Mouse (Mus musculus): ENCODE data around the gene Ubxn11.

Gene Ubxn11

DNA sequence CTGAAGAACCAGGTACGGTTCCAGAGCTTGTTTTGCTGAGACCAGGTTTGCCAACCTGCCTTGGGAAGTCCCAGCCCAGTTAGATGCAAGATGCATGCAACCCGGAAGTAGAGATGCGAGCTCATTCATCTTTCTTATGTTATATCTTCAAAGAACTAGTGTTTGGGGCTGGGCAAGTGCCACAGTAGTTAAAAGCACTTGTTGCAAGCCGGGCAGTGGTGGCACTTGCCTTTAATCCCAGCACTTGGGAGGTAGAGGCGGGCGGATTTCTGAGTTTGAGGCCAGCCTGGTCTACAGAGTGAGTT lies 11.2 kb upstream of the Ubxn11 start:
- no peak for DNase-seq

DNA sequence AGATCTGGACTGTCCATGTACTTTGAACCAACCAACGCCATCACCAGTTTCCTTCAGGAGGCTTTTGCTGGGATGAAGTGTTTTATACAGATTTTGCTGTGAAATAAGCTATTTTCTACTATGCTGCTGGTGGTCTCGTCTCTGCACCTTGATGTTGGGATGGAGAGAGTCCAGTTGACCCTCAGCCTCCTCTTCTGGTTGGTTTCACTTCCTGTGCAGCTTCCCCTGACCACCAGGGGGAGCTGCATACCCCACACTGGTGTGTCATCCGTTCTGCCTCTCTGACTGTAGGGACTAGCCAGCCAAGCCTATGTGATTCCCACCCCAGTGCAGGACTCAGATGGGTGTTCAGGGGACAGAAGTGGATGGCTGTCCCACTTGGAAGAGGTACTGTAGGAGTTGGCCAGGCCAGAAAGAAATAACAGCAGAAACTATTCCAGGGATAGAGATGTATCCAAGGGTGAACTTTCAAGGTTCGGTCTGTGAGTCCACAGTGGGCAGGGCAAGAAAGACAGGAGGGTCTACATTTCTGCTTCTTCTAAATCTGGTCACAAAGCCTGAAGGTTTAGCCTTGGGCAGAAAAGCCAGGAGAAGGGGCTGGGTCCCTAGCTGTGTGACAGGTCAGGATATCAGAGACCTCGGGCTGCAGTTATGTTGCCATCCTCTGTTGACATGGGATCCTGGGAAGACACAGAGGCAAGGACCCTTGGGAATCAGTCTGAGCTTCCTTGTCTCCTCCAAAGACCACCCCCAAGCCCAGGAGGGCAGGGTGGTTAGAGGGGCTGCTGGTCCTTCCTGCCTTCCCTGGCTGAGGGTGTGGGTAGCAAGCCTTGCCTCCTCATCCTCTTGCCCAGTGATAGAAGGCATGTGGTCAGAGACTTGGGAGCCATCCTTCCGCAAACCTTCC lies 9.7 kb upstream of the Ubxn11 start:
- DNase-seq = peak; percentile 61

DNA sequence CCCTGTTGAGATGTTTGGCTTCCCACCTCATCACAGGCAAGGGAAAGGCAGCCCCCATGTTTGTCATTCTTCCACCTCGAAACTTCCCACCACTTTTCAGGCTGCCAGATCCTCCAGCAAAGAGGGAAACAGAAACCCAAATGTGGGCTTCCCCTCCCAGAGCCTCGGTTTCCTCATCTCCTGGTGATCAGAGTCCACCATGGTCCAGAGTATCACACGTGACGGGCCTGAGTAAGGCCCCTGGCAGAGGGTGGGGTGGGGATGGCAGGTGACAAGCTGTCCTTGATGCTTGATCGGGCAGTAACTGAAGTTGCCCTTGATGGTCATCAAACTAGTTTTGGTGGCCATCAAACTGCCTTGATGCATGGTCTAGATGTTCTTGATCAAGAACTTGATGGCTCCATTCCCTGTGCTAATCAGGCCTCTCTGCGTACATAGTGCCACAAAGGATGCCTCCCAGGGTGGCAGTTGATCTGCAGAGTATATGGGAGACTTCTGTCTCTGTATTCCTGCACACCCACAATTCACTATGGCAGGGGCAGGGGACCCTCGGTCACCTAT lies 8.3 kb upstream of the Ubxn11 start:
- DNase-seq = no peak

DNA sequence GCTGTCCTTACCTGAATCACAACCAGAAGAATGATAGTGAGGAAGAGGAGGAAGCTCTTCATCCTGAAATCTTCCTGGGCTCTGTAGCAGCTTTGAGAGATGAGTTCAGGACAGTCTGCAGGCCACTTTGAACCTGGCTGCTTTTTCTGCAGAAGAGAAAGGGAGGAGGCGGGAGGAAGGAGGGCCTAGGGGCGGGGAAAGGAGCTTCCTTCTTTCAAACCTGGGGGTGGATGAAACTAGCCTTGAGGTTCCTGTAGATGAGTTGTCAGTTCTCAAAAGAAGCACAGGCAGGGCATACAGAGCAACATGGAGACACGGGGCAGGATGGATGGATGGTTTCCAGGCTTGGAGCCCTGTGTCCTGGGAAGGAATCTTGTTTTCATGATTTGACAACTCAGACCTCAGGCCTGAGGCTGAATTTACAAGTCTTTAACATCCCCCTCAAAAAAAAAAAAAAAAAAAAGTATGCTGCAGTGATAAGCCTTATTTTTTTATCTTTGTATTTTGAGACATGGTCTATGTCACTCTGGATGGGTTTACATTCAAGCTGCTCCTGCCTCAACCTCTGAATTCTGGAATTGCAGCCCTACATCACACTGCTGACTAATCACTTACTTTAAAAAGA lies 7.3 kb upstream of the Ubxn11 start, which contains the start of gene Cd52:
TSS of gene Cd52 (minus strand) at position 160 of the 625 bp plus-strand sequence.
- no peak for DNase-seq

DNA sequence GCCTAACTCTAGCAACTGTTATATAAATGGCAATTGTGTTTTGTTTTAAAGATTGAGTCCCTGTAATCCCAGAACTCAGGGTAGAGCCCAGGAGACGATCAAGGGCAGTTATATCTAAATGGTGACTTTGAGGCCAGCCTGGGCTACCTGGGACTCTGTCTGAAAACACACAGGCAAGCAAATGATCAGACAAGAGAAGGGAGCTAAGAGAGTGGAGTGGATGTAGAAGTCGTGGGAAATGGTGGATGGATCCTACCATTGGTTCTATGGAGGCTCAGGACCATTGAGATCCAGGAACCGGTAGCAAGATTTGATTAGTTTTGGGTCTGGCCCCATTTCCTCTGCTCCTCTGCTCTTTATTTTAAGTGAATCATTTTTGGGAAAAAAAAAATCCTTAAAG lies 6.2 kb upstream of the Ubxn11 start:
- no peak for DNase-seq

DNA sequence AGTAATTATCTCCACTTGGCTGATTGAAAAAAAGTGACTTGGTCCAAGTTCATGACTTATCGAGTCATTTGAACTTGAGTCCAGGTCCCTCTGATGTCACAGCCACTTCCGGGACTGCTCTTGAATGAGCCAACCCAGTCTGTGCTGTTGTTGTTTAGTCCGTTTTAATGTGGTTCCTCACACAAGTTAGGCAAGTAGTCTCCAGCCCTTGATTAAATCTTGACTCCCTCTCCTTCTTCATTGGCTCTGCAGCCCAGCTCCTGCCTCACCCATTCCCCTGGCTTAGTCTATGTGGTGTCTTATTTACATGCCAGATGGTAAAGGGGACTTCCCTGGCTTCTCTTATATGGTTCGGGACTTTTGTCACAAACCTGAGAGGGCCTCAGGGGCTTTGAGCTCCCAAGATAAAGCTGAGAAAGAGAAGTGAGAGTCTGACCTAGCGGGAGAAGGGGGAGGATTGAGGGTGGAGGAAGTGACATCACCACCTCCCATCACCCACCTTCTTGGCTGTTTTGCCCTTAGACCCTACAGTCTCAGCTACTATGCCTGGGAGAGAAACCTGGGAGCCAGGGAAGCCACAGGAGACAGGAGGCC lies 5.3 kb upstream of the Ubxn11 start:
- no peak for DNase-seq

DNA sequence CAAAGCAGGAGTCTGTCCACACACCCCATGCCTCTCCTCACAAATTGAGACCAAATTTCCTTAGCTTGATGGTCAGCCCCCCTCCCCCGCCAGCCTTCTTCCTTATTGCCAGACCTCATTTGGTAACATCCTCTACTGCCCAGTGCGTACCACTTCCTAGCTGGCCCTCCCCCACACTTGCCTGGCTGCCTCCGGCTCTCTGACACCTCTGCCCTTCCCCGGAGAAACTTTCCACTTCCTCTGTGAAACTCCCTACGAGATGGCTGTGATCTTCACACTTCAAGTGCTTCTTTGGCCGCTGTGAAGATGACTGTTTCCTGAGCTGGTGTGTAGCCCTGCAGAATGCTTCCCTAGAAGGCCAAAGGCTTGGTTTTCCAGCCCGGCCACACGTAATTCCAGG lies 3.7 kb upstream of the Ubxn11 start:
- no peak for DNase-seq

DNA sequence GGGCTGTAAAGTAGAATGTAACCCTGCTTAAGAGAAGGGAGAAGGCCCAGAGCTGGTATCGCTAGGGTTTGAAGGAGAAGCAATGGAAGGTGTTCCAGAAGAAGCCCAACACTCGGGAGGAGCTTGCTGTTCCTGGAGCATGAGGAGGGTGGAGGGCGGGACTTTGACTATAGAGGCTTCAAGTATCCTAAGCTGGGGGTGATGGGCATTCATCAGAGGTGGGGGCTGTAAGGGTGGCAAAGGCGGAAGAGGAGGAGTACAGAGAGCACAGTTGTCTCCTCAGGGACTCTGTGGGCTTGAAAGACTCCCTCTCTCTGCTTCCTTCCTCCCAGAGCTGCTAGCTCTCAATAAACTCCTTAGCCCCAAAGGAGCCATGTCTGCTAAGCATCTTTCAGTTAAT lies 2.1 kb upstream of the Ubxn11 start:
- DNase-seq = no peak

DNA sequence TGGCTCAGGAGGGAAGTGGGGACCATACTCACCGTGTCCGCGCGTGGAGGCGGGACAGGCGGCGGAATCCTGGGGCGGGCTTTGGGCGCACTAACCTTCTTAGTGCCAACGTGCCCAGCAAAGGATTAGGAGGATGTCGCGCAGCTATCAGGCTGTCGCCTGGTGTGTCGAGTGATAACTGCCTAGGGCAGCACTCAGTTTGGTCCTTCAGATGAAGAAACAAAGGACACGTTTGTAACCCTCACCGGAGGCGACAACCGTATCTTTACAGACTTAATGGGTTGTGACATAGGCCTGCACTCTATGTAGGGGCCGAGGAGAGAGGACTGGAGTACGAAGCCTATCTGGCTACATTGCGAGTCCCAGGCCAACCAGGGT lies 361 bp downstream of the Ubxn11 start:
- no peak for DNase-seq

DNA sequence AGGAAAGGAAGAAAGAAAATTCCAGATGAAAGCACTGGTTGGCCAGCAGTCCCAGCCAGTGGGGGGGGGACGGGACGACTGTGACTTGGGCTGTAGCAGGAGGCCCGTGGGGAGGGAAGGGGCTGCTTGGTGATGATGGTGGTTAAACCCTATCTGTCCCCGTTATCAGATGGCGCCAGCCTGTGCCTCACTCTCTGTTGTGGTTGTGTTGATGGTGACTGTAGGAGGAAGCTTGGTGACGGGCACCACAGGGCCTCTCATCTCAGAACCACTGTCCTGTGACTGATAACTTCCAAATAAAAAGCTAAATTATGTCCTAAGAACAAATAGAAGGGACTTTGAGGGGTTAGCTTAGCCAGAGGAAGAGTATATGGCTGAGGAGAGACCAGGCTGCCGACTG lies 3.7 kb downstream of the Ubxn11 start:
- no peak for DNase-seq

DNA sequence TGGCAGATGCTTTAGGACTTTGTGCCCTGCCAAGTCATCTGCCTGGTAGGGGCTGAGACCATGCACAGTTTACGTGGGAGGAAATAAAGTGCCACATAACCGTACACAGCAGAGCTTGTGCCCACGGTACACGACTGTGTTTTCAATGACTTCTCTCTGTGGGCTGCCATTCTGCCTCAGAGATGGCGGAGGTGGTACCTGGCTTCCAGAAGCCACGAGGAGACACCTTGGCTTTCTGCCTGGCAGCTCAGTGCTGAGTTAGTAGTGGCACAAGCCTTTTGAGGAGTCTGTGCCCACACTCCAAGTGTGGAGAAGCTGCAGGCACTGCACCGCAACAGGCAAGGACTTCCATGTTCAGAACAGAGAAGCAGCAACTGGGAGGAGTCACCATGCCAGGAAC lies 5.4 kb downstream of the Ubxn11 start:
- DNase-seq = no peak

DNA sequence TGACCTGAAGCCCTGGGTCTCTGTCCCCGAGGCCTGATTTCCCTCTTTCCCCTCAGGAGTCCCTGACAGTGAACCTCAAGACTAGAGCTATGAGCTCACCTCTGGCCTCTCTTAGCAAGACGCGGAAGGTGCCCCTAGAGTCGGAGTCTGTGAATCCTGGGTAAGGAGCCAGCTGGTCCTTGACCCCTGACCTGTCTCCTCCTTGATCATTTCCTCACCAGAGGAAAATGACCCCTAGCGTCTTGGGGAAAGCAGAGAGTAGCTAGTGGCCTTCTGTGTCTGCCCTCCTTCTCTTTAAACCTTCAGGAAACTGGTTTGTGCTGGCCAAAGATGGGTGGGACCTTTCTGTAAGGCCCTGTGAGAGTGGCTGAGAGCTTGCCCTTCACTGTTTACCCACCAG lies 5.8 kb downstream of the Ubxn11 start:
- DNase-seq = no peak

DNA sequence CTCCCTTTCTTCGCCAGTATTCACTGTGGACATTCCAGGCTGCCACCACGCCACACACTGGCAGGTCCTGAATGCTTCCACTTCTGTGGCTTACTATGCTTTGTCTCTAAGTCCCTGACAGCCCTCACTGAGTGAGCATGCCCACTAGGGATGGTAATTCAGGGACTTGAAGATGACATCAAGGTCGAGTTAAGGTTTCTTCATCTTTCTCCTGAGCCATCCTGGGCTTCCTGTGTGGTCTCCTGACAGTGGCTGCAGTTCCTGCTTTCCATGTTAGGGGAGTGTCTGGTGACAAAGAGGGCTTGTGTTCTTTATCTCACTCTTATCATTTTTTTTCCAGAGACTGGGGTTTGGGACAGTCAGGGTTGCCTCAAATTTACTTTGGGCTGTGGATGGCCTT lies 8.3 kb downstream of the Ubxn11 start:
- no peak for DNase-seq

DNA sequence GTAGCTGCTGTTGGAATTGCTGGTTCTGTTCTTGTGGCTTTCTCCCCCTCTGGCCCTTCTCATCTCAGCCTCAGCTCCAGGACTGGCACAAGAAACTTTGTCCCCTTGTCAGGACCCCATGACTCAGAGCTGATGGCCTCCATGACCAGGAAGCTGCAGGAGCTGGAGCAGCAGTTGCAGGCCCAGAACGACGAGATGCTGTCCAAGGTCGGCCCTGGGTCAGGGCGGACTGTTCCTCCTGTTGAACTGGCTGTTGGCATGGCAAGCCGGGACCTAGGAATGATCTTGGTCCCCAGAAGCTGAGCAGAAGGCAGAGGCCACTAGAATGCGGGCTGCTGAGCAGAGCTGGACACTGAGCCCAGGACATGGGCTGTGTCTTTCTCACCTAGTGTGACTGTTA lies 10.0 kb downstream of the Ubxn11 start:
- DNase-seq = no peak

DNA sequence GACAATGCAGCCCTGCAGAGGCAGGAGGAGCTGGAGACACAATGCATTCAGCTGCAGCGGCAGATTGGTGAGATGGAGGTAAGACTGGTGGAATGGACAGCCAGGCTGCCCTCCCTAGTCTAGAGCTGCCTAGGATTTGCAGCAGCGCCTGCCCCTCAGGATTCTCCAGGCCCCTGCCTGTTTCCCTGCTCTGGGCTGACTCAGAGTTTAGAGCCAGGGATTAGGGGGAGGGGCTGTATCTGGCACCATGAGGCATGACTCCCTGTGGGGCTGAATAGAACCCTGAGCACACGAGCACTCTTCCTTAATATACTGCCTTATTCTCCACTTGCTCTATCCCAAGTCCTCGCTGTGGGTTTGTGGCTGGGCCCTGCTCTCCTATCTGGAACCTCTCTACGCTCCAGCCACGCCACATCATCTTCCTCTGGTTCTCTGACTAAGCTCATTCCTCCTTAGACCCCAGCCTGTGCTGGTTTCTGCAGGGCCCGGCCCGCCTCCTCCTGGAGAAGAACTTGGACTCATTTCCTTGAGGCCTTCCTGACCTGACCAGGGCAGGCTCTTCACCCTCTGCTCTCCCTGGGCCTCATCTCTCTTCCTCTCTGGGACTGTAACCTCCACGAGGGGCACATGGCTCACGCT lies 11.1 kb downstream of the Ubxn11 start:
- DNase-seq = no peak

DNA sequence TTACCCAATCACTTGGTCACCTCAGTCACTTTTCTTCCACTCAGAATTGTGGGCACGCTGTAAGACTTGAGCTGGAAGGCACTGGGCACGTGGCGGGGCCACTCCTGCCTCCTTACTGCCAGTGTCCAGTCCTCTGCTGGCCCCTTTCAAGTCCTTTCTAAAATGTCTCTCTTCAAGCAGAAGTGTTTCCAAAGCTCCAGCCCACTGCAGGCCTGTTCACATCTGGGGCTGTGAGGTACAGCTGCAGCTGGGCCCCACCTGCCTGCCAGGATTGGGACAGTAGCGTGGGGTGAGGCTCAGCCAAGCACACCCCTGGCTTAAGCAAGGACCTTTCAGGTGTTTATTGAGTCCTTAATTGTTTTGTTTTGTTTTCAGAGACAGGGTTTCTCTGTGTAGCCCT lies 11.7 kb downstream of the Ubxn11 start:
- DNase-seq = no peak

DNA sequence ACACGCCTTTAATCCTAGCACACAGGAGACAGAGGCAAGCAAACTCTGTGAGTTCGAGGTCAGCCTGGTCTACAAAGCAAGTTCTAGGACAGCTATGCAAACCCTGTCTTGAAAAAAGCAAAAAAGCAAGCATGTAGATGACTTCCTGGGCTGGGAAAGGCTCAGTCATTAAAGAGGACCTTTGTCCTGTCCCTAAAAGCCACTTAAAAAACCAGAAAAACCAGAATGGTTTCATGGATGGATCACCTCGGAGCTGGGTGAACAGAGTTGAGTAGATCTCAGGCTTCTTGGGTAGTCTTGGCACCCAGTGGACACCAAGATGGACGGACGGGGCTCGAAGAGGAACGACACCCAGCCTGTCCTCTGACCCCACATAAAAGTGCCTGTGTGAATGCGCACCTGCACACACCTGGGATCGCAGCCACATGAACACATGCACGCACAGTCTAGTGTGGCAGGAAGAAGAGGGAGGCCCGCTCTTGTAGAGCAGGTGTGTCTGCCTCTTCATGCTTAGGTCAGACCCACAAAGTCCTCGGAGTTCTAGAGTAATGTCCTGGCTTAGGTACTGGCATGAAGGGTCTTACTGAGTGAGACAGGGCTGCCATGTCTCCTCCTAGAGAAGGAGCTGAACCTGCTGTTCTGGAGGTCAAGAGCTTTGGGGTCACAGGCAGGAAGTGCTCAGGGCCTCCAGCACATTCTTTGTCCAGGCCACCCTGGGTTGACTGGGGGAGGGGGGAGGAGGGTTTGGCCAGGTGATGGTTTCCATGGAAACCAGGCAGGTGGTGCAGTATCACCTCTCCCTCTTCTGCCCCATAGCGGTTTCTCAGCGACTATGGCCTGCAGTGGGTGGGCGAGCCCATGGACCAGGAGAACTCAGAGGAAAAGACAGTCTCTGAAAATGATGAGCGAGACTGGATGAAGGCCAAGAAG lies 13.1 kb downstream of the Ubxn11 start:
- no peak for DNase-seq

DNA sequence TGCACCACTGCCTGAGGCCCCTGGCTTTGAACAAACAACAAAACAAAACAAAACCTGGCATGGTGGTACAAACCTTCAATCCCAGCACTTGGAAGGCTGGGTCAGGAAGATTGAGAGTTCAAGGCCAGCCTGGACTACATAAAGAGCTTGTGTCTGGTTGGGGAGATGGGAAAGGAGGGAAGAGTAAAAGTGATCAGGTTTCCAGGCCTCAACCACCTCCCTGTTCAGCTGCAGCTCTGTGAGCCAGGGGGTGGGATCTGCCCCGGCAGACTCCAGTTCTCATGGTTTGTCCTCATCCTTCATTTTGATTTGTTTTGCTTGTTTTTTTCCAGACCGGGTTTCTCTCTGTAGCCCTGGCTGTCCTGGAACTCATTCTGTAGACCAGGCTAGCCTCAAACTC lies 14.1 kb downstream of the Ubxn11 start:
- no peak for DNase-seq

DNA sequence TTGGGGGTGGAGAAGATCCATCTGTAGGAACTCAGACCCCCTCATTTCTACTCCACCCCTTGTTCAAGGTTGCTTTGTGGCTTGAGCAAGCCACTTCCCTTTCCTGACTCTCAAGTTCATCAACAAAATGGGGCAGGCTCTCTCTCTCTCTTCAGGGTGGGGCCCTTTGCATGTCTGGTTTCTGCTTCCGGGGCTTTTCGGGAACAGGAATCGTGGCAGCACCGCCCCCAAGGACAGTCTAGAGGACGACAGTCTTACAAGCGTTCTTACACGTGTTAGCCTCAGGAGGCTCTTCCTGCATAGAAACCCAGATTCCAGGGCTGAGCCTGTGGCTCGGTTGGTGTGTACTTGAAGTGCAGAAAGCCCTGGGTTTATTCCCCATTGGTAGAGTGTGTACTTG lies 14.6 kb downstream of the Ubxn11 start:
- no peak for DNase-seq

DNA sequence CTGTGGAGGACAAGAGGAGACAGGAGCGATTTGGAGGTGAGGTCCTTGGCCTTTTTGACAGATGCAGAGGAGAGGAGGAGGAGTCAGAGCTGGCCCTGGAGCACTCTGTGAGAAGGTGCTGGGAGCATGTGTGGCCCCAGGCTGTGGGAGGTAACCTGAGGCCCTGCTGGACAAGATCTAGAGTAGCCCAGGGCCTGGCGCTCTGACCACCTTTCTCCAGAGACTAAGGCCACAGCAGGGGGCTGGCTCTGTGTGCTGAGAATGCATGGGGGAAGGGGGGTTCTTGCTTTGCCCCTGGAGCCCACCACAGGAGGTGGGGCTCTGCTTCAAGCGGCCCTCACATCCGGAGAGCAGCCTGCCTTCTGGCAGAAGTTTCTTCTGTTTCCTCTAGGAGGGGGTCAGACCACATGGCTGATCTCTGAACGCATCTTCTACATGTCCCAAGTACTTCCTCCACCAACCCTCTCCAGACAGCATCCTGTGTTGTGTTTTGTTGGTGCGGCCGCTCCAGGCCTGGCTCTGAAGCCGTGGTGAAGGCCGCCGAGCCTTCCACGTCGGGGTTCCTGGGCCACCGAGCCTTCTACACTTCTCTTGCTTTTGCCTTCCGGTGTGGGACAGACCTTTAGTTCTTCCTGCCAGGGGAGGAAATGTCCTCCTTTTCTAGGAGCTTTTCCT lies 15.9 kb downstream of the Ubxn11 start:
- no peak for DNase-seq

DNA sequence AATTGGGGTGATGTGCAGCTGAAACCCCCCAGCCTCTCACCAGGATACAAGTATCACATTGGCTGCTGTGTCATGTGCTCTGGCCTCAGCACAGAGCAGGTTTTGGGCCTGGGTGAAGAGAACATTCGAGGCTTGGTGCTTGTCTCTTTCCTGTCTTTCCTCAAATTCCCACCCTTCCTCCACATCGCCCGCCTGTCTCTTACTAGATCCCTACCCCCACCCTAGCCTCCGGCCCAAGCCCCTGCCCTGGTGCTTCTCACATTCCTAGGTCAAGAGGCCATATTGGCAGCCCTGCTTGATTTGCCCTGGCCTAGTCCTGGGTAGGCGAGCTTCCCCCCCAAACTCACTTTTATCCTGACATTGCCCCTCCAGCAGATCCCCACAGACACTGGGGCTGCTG lies 16.7 kb downstream of the Ubxn11 start:
- DNase-seq = no peak

DNA sequence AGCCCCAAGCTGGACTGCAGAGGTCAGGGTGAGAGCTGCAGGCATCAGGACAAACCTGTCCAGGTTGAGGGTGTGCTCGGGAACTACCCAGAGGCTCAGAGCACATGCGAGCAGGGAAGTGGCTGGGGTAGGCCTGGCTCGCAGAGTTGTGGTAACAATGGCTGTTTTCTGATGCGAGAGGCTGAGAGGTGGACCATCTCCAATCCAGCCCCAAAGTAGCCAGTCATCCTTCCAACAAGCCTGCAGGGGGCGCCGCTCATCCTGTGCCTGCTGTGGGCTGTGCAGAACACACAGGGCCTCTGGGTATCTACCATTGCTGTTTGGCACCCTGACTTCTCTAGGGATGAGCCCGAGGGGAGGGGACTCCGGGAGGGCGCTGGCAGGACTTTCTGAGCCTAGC lies 17.3 kb downstream of the Ubxn11 start:
- no peak for DNase-seq

All from kidney, adult 18-20 months (tissue).